Mouse (Mus musculus): ENCODE measurements around the gene Ppp1r1b.

The Ppp1r1b gene

DNA sequence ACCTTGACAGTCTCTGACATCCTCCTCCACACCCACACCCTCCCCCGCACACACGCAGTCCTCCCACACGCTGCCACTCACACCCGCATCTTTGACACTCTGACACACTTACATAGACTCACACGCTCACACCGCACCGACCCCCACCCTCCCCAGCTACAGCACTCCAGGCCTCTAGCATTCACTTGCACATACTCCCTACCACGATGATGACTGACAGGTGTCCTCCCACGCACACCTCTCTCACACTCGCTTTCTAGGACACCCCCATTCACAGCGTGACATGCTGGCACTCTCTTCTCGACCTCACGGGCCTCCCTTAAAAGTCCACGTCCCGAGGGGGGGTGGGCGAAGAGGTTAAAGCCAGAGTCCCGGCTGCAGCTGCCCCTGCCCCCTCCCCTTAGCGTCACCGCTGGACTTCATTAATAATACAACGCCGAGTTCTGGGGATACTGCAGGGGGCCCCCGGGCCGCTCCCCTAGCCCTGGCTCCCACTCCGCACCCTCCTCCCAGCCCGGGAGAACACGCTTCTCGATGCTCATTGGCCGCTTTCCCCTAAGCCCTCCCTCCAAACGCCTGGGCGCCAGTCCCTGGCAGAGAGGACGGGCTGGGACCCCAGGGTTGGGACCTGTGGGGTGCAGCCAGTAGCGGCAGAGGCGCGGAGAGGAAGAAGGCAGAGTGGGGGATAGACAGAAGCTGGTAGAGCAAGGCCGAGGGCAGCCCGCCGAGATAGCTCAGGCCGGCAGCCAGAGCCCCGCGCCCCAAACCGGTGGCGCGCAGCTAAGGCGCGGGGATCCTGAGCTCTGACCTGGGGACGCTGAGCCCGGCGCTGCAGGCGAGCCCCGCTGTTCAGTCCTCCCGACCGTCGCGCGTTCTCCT is at the start of gene Ppp1r1b:
TSS of gene Ppp1r1b (plus strand) at position 322 of the 879 bp plus-strand sequence.
- DNase-seq (ENCODE audit: low spot score): no peak

DNA sequence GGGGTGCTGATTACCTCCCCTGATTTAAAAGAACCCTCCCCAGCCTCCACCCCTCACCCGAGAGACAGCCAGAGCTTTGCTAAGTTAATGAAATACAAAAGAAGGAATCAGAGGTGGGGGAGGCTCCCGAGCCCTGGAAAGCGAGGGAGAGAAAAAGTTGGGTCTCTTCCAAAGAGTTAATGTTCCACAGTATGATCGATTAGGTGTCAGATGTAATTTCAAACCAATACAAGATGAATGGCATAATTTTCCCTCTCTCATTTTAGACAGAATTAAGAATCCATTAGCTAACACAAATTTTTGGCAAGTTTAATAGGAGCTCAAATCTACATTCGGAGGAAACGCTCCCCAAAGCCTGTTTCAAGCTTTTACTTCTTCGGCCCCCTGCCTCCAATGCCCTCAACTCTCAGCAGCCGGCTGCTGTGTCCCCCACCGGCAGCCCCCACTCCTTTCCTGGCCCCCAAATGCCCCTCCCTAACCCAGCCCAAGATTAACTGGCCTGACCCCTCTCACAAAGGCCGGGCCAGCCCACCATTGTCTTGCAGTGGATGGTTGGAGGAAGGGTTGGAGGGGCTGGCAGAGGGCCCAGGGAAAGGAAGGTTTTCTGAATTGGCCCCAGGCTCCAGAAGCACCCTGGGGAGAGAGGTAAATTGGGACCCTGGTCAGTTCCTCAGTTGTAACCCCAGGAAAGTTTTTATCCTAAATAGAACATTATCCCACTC is 49.6 kb upstream of the Ppp1r1b start:
- DNase-seq (ENCODE audit: low spot score): no peak

DNA sequence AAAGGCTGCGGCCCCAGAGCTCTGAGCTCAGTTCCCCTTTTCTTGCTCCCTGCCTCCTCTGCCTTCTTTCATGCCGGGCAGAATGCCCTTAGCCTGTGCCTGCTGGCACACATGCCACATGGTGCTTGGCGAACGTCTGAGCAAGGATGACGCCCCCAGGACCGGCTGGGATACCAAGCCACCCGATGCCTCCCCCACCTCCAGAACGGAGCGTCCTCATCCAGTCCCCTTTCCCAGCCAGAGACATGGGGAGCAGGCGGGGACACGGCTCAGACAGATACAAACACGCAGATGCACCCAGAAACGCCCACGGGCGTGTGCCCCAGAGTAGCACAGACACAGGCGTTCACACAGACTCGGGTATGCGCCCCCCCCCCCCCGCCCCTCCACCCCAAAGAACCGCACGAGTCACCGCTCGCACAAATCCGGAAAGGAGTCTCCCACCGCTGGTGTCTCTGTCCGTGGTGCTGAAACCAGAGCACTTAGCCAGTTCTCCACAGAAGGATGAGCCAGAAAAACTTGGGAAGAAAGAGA is 34.3 kb upstream of the Ppp1r1b start:
- DNase-seq (ENCODE audit: low spot score): peak; percentile 82

DNA sequence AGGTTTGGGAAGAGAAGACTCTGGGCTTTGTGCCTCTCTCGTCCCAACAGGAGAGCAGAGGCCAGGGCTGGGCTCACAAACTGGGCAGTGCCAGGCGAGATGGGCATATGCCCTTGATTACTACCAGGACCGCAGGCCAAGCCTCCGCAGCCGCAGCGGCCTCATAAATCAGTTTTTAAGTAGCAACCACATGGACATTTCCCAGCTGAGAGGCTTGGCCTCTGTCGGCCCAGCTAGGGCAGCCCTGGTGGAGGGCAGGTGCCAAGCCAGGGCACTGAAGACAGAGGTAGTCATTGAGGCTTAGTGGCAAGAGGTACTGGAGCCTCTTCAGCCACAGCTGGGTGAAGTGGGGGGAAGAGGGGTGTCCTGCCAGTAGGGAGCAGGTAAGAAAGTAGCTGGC is 30.7 kb upstream of the Ppp1r1b start:
- DNase-seq (ENCODE audit: low spot score): no peak

DNA sequence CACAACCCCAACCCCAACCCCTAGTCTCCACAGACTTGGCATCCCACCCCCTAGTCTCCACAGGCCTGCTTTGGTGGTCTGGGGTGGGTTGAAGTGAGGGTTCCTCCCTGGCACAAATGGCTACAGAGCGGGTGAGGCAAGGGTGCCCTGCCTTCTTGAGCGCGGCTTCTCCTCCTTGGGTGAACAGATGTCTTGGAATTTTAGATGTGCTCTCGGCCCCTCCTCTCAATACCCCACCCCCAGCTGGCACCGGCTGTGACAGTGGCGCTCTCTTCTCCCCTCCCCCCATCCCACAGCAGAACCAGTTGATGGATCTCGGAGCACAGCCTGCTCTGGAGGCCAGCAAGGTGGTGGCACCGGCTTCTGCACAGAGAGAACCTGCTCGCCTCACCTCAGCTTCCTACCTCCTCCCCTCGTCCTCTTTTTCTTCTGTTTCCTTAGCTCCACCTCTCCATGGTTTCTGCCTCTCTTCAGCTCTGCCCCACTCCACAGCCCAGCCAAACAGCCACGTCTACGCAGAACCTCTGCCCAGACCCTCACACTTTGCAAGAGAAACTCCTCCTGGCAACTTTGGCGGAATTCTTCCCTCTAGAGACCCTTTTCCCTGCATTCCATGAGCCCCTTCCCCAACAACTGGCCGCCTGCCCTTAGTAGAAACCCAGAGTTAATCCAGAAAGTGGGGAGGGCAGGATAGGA is 29.6 kb upstream of the Ppp1r1b start:
- DNase-seq (ENCODE audit: low spot score): no peak

DNA sequence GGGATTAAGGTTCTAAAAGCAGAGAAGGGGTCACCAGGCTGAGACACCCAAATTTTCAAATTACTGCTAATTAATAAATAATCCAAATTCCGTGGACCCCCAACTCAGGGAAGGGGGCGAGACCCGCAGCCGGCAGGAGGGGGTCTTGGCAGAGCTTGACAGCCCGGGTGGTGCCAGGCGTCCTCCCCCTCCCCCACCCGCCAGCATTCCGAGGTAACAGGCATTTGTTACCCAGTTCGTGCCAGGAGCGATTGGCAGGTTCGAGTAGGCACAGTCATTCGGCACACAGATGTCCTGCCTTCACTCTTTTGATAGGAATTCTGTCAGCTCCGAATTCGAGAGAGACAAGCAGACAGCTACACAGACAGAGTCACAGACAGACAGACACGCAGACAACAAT is 29.1 kb upstream of the Ppp1r1b start:
- no peak for DNase-seq (ENCODE audit: low spot score)

DNA sequence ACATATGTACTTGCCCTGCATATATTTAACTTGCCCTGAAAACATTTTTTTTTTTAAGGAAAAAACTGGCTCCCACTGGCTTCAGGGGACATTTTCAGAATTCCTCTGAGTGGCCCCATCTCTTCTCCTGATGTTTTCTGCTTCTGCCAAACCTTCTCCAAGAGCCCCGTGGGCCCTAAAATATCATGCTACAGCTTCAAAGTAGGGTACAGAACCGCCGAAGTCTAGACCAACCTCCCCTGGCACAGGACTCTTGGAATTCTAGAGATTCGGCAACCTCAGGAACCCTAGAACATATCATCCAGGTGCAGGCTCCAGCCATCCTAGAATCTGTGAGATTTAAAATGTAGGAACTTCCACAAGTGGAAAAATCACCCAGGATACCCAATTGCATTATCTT is 28.7 kb upstream of the Ppp1r1b start:
- DNase-seq (ENCODE audit: low spot score): no peak

DNA sequence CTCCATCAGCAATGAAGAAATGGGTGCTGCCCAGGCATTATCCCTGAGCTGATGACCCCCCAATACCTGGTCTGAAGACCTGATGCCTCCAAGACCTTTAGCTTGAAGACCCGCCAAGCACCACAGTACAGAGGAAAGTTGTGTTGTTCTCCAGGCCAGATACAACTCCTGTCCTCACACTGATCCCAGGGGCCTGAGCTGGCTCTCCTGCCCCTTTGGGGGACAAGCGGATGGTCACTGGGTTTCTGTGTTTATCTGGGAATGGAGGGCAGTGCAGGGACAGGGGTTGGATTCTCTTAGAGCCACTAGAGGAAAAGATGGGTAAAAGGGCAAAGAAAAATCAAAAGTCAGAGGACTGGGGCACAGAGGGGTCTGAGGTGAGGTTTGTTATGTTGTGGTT is 28.3 kb upstream of the Ppp1r1b start:
- no peak for DNase-seq (ENCODE audit: low spot score)

DNA sequence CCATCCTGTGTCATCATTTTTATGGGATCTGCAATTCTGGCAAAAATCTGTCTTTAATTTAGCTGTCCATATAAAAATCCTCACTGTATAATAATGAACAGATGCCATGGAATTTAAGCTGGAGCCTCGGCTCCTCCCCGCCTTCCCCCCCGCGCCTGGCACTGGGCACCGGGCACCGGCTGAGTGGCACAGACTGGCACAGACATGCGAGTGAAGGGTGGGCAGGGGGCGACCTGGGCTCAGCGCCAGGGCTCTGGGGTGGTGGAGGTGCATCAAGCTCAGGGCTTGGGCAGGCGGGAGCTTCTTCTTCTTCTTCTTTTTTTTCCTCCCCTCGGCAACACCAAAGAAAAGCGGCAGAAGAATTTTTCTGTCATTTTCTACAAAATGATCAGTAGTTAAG is 27.8 kb upstream of the Ppp1r1b start:
- DNase-seq (ENCODE audit: low spot score): no peak

DNA sequence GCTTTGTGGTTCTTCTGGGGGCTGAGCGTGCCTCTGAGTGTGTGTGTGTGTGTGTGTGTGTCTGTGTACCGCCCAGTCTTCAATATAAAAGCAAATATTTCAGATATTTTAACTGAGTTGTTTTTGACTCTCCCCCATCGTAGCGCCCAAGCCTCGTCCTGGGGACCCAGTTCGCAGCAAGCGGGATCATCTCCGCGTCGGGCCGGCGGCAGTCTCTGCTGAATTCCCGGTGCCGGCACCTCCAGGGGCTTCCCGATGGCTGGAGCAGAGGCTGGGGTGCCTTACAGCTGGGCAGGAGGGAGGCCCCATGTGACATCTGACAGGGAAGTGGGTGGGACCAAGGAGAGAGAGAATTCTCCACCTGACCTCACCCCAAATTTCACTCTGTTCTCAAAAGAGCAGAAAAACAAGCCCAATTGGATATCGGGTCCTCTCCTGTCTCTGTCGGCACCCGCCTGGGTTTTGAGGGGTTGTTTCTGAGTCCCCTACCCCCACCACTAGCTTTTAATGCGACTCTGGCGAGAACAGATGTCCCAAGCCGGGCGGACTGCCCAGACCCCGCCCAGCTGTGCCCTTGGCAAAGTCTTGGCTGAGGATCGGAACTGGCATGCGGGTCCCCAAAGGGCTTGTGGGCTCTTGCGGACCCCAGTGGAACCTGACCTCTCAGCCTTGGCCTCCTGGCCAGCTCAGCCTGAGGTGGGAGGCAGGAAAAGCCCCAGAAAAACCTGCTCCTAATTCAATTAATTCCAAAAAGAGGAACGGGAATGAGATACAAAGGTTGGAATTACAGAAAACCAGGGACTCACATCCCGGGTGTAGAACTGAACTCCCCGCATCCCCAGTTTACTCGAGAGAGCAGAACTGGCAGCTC is 27.2 kb upstream of the Ppp1r1b start:
- DNase-seq (ENCODE audit: low spot score): no peak

DNA sequence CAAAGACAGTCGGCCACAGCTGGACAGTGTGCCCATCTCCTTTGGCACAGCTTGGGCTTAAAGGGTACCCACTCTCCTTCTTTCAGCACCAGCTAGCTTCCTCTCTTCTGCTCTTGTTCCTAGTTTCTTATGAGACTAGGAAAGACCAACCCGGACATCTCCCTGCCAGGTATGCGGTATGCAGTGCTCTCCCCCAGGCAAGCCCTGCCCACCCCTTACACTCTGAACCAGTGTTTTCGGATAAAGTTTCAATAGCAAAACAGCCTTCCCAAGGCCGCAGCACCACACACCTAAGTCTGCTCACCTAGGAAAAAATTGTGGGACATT is 26.6 kb upstream of the Ppp1r1b start:
- no peak for DNase-seq (ENCODE audit: low spot score)

DNA sequence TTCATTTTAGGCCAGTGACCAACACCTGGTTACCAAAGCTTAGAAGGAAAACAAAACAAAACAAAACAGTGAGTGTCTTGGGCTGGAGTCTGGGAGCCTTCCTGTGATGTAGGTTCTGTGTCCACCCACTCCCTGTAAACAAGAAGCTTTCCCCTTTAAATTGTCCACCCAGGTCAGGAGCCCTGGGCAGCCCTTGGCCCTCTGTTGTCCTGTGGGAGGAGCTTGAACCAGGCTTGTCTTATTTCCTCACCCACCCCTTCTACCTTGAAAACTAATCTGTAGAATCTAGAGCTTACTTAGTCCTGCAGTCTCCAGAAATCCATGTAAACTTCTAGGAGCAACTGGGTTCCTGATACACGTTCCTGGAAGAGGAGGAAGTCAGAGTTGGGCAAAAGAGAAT is 26.0 kb upstream of the Ppp1r1b start:
- DNase-seq (ENCODE audit: low spot score): no peak

DNA sequence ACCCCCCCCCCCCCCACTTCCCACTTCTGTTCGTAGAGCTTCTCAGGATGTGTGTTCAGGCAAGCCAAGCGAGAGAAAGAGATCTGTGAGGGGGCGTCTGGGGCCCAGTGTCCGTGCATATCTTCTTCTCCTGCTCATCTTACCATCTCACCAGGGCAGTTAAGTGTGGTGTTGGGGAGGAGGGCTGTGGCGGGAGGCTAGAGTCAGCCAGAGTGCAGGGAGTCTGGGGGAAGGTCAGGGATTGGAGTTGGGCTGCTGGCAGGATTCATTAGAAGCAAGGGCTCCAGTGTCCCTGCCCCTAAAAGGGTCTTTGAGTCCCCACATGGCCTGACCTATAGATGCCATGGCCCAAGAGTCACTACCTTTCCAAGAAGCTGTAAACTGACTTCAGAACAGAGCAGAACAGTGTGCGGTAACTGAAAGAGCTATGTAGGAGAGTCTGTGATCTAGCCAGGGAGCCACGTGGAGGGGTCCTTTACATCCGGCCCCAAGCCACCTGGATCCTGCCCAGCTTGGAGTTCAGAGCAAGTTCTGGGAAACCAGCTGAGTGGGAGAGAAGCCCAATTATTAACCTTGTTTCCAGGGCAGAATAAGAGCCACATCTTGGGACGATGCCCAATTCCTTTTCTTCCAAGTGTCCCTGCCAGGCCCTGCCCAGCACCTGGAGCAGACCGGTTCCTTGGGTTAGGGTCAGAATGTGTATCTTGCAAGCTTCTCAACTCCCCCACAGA is 24.9 kb upstream of the Ppp1r1b start:
- DNase-seq (ENCODE audit: low spot score): no peak

DNA sequence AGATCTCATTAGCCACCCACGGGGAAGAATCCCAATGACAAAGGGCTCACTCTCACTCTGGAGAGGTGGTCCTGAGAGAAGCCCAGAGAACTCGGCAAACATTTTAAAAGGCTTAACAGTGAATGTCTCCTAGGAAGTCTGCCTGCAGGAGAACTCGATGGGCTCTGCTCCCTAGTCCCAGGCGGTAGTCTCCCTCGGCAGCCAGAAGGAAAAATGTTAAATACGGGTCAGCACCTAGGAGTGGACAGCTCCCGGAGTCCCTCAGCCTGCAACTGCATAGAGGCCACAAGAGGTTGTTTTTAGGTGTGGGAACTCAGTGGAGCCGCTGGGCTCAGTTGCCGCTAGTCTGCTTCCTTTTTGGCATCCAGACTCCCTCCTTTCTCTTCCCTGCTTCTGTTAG is 24.3 kb upstream of the Ppp1r1b start:
- DNase-seq (ENCODE audit: low spot score): peak; percentile 64

DNA sequence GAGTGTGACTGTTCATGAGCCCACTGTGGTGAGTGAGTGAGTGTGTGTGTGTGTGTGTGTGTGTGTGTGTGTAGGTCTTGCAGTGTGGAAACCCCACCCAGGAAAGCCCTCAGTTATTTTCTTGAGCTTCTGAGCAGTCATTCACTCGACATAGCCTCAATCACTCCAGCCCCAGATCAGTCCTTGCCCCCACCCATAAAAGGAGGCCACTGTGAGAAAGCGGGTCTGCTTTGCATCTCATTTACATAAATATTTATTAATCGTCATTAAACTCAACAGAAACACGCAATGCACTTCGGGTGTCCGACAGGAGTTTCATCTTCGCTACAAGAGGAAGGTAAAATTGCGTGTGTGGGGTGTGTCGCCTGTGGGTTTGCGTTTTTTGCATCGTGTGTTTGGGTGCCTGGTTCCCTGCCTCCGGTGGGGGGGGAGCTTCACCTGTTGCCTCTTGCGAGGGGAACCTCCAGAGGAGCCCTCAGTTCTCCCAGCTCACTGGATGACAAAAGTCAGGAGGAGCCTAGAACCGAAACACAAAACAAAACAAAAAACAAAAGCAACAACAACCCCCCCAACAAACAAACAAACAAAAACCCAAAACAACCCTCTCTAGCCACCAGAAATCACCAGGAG is 22.9 kb upstream of the Ppp1r1b start:
- DNase-seq (ENCODE audit: low spot score): no peak

DNA sequence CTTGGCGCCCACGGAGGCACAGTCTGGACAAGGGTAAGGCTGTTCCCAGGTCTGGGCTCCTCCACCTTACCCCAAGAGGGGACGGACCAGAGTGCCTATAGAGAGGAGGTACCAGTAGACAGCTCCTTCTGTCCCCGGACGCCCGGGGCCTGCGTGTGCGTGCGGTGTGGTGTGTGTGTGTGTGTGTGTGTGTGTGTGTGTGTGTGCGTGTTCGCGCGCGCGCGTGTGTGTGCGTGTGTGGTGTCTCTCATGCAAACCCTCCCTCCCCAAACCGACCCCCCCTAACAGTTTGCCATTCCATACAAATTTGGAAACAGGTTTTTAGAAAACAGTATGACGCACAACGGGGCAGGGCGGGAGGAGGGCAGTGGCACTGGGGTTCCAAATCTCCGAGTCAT is 22.4 kb upstream of the Ppp1r1b start:
- no peak for DNase-seq (ENCODE audit: low spot score)

DNA sequence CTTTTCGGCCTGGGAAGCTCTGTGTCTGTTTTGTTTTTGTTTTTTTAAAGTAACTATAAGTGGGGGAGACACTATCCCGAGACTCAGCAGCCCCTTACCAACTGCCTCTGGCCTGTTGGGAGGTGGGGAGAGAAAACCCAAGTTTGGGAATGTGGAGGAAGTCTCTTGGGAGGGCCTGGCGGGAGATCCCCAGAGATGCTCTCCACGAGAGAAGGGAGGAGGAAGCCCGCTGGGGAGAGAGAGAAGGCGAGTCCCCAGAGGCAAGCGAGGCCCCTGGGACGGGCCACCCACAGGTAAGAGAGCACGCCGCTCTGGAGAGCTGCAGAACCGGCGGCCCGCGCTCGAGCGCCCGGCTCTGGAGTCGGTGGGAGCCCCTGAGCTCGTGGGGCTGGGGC is 21.5 kb upstream of the Ppp1r1b start:
- no peak for DNase-seq (ENCODE audit: low spot score)

DNA sequence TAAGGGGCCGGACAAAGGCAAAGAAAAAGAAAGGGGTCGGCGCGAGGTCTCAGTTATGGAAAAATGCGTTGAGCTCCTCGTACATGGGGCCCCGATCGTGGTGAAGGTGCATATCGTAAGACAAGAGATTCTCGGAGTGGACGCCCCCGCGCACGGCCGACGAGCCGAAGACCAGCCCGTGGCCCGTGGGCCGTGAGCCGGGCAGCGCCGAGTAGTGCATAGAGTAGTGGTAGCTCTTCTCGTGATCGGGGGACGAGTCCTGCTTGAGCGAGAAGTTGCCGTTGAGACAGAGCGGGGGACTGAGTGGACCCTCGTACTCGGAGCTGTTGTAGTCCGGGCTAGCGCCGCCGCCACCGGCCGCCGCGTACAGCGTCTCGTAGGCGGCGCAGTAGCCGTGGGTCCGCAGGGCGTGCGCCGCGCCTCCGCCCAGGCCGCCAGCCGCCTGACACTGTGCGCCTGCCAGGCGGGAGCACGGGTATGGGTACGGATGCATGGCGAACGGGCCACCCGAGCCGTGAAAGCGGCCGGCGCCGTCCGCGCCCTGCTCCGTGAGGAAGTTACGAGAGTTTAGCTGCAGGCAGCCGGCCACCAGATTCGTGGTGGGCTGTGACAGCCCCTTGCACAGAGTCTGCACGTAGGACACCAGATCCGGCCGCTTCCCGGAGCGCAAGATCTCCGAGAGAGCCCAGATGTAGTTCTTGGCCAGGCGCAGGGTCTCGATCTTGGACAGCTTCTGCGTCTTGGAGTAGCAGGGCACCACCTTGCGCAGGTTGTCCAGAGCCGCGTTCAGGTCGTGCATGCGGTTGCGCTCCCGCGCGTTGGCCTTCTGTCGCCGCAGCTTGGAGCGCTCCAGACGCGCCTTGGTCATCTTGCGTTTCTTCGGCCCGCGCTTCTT is 20.8 kb upstream of the Ppp1r1b start:
- DNase-seq (ENCODE audit: low spot score): no peak

DNA sequence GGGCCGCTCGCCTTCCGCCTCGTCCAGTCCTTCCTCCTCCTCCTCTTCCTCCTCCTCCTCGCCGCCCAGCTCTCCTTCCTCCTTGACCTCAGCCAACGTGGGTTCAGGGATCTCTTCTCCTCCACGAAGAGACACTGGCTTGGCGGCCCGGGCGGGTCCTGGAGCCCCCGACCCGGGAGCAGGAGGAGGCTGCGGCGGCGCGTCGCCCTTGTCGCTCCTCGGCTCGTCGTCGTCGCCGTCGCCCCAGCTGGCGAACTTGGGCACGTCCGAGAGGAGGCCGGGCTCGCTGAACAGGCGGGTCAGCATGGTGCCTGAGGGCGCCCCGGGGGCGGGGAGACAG is 20.2 kb upstream of the Ppp1r1b start:
- DNase-seq (ENCODE audit: low spot score): no peak

Measured in retina, embryonic 14.5 days (tissue).